Mouse (Mus musculus): Measurements from ENCODE around the gene Usp48.

- TF ChIP-seq CTCF (IDR thresholded peaks at IDR 0.05; ENCODE audit: low read depth) (no peak), EP300 (IDR thresholded peaks at IDR 0.05; ENCODE audit: low read depth) (no peak)
Observed at GRCm38 (mm10) chr4:137667747-137668146, 74.2 kb downstream of the Usp48 start.

Measured in liver, embryonic 14.5 days (tissue).